Mouse (Mus musculus): ENCODE data around the gene Usp2. TPM values are rescaled to one million over a fixed set of nuclear protein-coding genes. Genes with fewer than 3 reads are reported as not detected.

Usp2 gene
- total RNA-seq (2022) = 100 to 1,000 TPM; 160 to 205 (median 195) TPM

GRCm38 (mm10) chr9:44066785-44067225 lies at the start of gene Usp2:
Gene Usp2, plus strand, starts transcription at chr9:44067021.
- peak; percentile 99 for DNase-seq (ENCODE audit: low spot score)

GRCm38 (mm10) chr9:44017846-44018245 lies 49.0 kb upstream of the Usp2 start:
- no peak for DNase-seq (ENCODE audit: low spot score)

- no peak for DNase-seq (ENCODE audit: low spot score)
These were observed 46.8 kb upstream of the Usp2 start for GRCm38 (mm10) chr9:44020001-44020400.

- DNase-seq (ENCODE audit: low spot score) = no peak
These were observed 44.5 kb upstream of the Usp2 start for GRCm38 (mm10) chr9:44022100-44022847.

GRCm38 (mm10) chr9:44024096-44024495 lies 42.7 kb upstream of the Usp2 start:
- DNase-seq (ENCODE audit: low spot score) = no peak

- DNase-seq (ENCODE audit: low spot score) = no peak
These were observed 37.1 kb upstream of the Usp2 start for GRCm38 (mm10) chr9:44029580-44030236.

- DNase-seq (ENCODE audit: low spot score) = no peak
These were observed 36.2 kb upstream of the Usp2 start for GRCm38 (mm10) chr9:44030646-44031045.

GRCm38 (mm10) chr9:44031079-44031478 lies 35.7 kb upstream of the Usp2 start:
- DNase-seq (ENCODE audit: low spot score) = no peak

GRCm38 (mm10) chr9:44031946-44032345 lies 34.9 kb upstream of the Usp2 start:
- DNase-seq (ENCODE audit: low spot score) = no peak

GRCm38 (mm10) chr9:44033317-44033716 lies 33.5 kb upstream of the Usp2 start:
- no peak for DNase-seq (ENCODE audit: low spot score)

- no peak for DNase-seq (ENCODE audit: low spot score)
These were observed 32.7 kb upstream of the Usp2 start for GRCm38 (mm10) chr9:44033957-44034727.

GRCm38 (mm10) chr9:44037106-44037505 lies 29.7 kb upstream of the Usp2 start:
- no peak for DNase-seq (ENCODE audit: low spot score)

GRCm38 (mm10) chr9:44041511-44042395 lies 25.1 kb upstream of the Usp2 start:
- DNase-seq (ENCODE audit: low spot score) = no peak

- DNase-seq (ENCODE audit: low spot score) = no peak
These were observed 24.5 kb upstream of the Usp2 start for GRCm38 (mm10) chr9:44042396-44042680.

GRCm38 (mm10) chr9:44042836-44043707 lies 23.7 kb upstream of the Usp2 start, which contains the start of gene Thy1:
Gene Thy1, plus strand, starts transcription at chr9:44043384.
- DNase-seq (ENCODE audit: low spot score) = peak; percentile 26

GRCm38 (mm10) chr9:44043708-44044425 lies 23.0 kb upstream of the Usp2 start:
- no peak for DNase-seq (ENCODE audit: low spot score)

GRCm38 (mm10) chr9:44044426-44045157 lies 22.2 kb upstream of the Usp2 start:
- no peak for DNase-seq (ENCODE audit: low spot score)

- DNase-seq (ENCODE audit: low spot score) = no peak
These were observed 21.5 kb upstream of the Usp2 start for GRCm38 (mm10) chr9:44045158-44045883.
